Mouse (Mus musculus) kidney, adult 2 months (tissue): ENCODE measurements at regions not wholly inside any gene's neighbourhood (a gene's known extent, or its start where the extent isn't known, plus 50 kb on each side); places are given as distances from the start of the nearest gene placed in this dataset.

Experiments
- CTCF ChIP-seq: fragments of 200-500 bp; conservative IDR thresholded peaks from 2 replicates; pipeline ENCODE4 v1.5.1; 2011; ENCODE audit warnings: low read depth, mild to moderate bottlenecking, control low read depth, low read length, moderate library complexity, mixed read lengths; ENCODE audit not compliant: insufficient read depth, insufficient read length
- POLR2A ChIP-seq: fragments of 200-500 bp; IDR thresholded peaks from one replicate; pipeline ENCODE4 v1.6.1; 2011; ENCODE audit warnings: low read depth, low read length, control low read depth

DNA sequence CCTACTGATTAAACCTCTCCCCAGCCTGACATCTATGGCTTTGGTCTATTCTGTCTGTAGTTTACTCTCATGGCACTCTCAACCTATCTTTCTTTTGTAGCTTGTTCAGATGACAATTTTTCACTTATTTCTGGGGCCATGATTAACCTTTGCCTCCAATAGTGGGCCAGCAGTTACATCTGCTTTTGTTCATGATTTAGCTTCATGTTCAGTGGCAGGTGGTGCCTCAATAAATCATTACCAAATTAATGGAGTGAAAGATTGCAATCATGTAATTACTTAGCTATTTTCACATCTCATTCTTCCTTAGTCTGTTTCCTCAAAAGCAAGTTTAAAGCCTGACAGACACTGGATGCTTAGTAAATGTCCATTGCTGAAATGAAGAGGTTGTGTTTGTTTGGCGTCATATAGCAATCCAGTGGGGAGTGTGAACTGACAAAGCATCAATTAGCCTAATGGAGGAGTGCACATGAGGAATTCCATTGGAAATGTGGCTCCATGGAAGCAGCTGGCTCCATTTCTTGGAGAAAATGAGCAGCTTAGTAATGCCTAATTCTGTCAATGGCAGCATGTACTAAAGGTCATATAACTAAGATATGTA lies 1155.7 kb downstream of the Cntnap5b start:
- TF ChIP-seq CTCF (no peak), POLR2A (no peak)
